Mouse (Mus musculus): ENCODE results near the gene Ccdc59.

GRCm38 (mm10) chr10:105806259-105807010 is 34.4 kb upstream of the Ccdc59 start:
- TF ChIP-seq CTCF (IDR thresholded peaks at IDR 0.05; ENCODE audit: borderline replicate concordance, control insufficient read depth, extremely low read depth, insufficient read depth, low read length, poor library complexity): no peak
- TF ChIP-seq POLR2A (IDR thresholded peaks at IDR 0.05; ENCODE audit: control insufficient read depth, extremely low read depth, insufficient read depth, low read length, poor library complexity): no peak

All from thymus, adult 2 months (tissue).